Mouse (Mus musculus) NIH3T3 (cell line): Measurements from ENCODE around the gene Drd3.

Source experiments
- DNase-seq: peaks from one replicate; pipeline ENCODE4 v3.0.0-alpha.2; 2012; ENCODE audit warnings: low read depth

The Drd3 gene

DNA sequence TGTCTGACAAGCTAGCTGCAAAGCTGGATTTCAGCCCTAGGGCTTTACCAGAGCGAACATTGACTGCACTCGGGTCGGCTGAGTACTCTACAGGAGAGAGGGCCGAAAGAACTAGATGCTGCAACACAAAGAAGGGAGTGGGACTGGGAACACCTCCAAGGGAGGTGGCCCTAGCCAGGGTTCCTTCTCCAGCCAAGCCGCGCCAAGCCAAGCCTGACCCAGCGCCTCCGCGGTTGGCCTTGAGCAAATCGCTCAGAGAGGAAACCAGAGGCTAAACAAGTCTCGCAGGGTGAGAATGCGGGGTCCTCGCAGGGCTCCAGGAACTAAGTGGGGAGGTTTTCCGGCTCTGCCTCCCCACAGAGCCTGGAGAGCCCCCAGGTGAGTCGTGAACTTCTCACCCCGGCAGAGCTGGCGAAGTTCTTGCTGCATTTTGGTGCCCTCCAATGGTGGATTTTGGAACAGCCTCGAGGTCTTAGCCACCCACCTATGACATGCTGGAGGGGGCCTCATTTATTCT is 48.0 kb downstream of the Drd3 start:
- DNase-seq, result peak; percentile 60

DNA sequence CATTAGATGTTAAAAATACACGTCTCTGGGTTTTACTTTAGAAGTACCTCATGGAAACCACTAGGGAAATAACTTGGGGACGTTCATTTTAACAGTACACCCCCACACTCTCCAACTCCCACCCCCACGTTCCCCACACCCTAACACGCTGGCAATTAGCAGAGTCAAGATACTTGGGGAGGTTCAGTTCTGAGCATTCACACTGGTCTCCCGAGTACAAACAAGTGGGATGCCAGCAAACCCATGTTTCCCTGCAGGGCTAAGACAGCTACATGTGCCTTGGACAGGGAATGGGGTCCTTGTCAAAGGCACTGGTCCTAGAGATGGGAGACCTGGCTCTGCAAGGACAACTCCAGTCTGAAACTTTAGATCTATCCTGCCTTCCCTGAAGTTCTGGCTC is 48.6 kb downstream of the Drd3 start:
- DNase-seq, result no peak

DNA sequence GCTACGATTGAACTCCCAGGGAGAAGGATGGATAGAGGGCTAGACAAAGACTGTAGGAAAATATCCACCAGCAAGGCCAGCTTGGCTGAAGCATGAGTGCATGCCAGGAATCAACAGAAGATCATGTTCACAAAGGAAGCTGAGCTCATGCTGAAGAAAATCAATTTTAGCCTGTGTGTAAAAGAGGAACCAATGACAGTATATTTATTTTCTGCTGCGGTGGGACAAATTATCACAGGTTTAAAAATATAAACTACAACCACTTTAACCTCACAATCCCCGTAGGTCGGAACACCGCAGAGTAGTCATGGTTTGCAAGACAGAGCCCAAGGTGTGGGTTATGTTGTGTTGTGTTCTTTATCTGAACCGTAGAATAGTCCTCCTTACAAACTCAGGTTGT is 50.5 kb downstream of the Drd3 start:
- no peak for DNase-seq

DNA sequence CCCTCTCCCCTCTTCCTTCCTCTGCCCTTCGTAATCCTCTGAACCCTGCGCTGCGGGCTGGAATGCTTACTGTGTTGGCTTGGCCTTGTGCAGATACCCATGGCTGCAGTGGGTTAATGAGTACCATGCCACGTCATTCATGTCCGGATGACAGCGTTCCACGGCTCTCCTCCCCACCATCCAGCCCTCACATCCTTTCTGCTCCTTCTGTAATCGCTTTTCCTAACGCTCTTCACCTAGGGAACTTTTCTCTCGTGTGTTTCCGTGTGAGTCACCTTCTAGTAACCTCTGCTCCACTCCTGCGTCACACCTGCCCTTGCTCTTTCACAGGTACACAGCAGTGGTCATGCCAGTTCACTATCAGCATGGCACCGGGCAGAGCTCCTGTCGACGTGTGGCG is 53.2 kb downstream of the Drd3 start:
- DNase-seq, result no peak

DNA sequence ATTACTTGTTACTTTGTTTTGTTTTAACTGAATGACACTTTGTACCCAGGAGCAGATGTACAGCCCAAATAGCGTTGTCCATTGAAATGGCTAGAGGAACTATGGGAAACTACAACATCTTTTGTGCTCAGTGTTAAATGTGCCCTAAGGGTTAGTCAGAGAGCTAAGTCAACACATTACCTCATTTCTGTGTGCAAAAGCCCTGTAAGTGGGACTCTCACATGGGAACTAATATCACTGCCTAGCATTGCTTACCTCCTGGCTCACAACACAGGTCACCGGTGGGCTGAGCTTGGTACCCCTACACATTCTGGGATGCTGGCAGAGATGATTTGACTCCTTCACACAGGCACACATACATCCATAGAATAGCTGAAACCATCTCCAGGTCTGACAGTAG is 55.6 kb downstream of the Drd3 start:
- DNase-seq, result no peak

DNA sequence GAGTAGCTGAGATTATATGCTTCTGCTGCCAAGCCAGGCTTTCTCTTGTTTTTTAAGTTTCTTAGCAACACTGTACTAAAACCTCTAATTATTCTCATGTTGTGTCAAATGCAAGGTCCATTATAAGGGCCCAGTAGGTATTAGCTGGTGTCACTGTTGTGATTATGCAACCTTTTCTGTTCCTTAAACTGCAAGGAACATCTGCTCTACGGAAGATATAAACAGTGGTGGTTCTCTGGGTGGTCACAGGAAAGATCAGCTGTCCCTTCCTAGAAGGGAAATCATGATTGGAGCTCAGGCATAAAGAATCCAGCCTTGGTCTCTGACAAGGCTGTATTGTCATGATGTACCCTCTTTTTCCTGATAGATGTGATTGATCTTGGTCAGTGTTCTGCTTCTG is 57.6 kb downstream of the Drd3 start:
- no peak for DNase-seq

DNA sequence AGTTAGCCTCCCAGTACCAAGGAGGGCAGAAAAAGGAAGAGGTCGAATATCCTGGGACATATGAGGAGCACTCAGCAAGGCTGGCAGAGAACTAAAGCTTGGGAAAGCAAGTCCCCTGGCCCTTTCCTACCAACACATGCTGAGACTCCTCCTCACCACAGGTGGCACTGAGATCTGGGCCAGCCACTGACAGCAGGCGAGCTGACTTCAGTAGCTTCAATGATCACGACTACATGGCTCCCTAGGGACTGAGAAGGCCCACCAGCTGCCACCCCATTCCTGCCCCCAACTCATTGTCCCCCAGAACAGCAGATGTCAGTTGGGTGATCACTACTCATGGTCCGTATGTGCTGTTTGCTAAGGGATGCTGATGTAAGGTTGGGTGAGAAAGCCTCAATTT is 60.8 kb downstream of the Drd3 start:
- no peak for DNase-seq

DNA sequence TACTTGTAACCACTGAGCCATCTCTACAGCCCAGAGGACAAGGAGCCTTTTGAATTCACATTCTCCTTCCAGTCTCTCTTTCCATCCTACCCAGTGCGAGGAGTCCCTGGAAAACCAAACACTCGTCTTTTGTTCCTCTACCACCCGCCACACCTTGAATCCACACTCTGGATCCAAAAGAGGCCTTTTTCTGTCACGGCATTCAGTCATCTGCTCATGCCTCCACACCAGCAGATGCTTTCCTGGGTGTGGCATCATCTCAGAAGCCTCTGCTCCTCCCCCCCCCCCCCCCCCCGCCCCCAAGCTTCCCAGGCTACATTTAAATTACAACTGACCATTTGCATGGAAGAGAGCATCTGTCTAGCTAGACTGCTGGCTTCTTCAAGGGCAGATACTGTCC is 62.5 kb downstream of the Drd3 start:
- DNase-seq, result no peak

DNA sequence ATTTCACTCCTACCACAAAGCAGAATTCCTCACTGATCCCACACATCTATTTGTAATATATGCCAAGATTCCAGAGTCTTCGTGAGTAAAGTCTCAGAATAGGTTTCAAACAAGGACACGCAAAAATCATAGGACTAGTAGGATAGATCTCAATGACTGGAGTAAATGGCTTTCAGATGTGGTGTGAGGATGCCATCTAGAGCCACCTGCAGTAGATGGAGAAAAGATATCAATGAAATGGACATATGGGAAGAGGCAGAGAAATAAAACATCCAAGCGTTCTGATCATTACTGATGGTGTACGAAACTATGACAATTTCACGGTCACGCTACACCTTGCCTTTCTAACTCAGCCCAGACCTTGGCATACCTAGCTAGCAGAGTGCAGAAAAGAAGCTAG is 64.6 kb downstream of the Drd3 start:
- DNase-seq, result no peak

DNA sequence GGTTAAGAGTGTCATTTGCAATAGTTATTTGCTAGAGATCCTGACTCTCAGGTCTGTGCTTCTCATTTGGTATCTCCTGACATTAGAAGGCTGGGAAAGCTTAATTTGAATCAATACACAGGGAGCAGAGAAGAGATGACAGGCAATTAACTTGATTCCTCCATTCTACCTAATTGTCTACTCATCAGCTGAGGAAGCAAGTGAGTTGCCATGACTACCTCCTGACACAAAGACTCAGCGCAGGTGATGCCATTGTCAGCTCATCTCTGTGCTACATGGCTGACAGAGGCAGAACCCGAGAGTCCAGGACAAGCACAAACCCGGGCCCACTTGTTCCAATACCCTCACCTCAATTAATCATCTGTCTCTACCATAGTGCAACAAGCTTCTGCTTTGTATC is 73.7 kb downstream of the Drd3 start:
- DNase-seq, result no peak

DNA sequence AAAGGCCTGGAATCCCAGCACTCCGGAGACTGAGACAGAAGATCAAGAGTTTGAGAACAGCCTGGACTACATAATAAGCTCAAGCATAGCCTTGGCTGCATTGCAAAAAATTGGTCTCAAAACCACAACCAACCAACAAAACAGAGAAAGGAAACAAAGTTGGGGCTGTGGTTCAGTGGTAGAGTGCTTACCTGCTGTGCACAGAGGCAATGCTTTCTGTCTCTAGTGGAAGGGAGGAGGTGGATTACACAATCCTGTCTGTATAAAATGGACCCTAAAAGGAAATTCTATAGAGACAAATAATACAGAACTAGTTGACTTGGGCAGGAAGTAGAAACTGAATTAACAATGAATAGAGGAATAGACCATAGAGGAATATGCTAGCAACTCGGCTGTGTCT is 78.1 kb downstream of the Drd3 start:
- no peak for DNase-seq

DNA sequence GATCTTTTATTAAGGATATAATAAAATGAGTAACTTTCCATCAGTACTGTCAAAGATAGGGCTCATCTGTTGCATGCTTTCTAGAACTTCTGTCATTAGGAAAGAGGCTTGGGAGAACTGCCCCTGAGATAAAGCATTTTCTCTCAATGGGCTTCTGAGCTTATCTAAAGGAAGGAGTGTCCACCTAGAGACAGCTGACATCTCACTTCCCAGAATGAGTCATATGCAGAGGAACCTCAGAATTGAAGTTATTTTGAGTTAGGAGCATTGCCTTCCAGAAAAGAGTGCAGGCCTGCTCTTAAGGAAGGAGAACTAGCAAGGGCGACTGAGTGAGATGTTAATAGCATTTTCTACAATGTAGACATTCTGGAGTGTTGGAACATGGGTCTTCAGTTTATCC is 87.4 kb downstream of the Drd3 start:
- DNase-seq, result no peak

DNA sequence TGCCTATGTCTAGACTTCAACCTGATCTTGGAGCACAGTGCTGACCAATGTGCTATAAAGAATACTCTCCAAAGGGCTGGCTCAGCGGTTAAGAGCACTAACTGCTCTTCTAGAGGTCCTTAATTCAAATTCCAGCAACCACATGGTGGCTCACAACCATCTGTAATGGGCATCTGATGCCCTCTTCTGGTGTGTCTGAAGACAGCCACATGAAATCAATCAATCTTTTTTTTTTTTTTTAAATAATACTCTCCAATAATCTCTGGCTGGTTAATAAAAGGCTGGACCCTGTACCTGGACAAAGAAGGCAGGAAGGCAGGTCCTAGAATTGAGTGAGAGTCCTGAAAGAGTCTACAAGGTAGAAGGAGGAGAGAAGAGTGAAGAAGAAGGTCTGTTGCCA is 96.0 kb downstream of the Drd3 start:
- DNase-seq, result no peak

DNA sequence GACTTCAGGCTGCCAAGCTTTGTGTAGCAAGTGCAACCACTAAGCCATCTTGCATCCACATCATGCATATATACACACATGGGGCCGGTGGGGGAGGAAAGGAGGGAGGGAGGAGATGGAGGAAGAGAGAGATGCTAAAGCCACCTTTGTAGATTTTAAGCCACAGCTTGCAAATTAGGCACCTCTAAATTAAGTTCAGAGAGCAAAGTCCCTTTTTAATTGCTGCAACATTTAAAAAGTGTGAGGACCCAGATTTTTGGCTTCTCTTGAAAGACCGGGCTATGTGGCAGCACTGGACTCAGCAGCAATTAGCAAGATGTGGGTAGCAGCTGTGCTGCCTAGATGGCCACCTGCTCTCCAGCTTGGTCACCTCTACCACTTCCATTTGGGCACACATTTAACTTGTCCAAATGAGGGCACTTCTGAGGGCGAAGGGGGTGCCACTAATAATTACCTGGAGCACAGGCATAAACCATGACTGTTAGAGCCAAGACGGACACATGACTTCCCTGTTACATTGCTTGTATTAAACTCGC is 105.2 kb downstream of the Drd3 start:
- DNase-seq, result no peak

DNA sequence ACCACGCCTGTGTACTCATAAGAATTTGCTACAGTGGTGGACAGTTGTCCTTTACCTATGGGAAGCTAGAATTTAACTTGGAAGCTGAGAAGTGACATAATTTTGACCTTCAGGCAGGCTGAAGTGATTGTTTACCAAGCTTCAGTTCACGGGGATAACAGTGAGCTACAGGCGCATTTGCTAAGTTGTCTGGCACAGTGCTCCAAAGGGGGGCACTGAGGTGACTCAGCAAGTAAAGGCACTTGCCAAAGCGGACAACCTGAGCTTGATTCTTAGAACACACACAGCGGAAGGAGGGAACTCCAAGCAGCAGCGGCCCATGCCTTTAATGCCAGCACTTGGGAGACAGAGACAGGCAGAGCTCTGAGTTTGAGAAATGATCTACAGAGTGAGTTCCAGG is 106.8 kb downstream of the Drd3 start:
- DNase-seq, result no peak

DNA sequence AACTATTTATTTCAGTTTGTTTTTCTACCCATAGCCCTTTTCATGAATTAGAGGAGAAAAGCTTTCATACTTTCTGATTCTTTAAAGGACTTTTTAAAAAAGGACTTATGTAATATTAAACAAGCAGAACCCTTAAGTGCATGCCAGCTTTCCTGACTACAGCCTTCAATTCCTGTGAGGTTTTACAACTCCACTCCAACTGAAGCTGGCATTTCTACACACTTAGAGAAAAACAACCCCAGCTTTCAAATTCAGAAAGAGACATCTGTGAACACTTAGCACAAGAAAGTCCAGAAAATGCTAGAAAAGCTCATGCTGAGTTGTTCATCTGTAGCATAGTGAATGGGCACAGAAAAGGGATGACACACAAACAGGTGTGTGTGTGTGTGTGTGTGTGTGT is 116.0 kb downstream of the Drd3 start:
- DNase-seq, result no peak

DNA sequence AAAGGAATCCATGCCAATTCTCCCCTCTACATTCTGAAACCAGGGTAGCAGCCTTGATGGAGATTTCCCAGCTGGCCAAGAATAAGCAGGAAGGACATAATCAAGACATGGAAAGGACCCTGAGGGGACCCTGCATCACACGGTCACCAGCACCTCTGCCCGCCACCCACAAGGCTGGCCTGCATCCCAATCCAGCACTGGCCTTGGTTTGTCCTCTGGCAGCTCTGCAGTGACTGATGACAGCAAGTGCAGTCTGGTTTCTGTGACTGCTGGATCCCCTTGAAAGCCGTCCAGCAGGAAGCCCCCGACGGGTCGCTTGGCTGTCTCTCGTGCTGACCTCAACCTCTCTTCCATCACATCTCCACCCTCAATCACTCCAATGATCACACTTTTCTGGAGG is 117.6 kb downstream of the Drd3 start:
- no peak for DNase-seq
